27 mouse cellular contexts compared by ENCODE assay signal in genomic region chr5:128567313-128567712, GRCm38 (mm10). TPM values are rescaled to one million over a fixed set of nuclear protein-coding genes. Genes with fewer than 3 reads are reported as not detected.
A peak's percentile ranks its signal among the peaks of the same experiment; 100 is the strongest.
DNase-seq lines count a peak whose midpoint lies in the region; ATAC-seq lines count a peak whose summit lies in the region.
"Had no signal": no experiment of that assay in that cellular context is flagged by ENCODE, and none has a peak within 500 bp of the region (broad histone marks: within the 10 kb centered on the region; RNA-seq: fewer than 3 reads in every experiment).

No protein-coding gene starts in this region.

- H3K27me3 ChIP-seq in hindbrain, embryonic 11.5 days (ENCODE audit: control insufficient read depth, insufficient read depth, low read length) = no peaks in the 10 kb centered on the region
- no peaks in the 10 kb centered on the region for H3K27me3 ChIP-seq in hindbrain, embryonic 16.5 days (replicated peaks; ENCODE audit: control insufficient read depth, insufficient read depth, low read length)
- H3K27me3 ChIP-seq in midbrain, embryonic 11.5 days (ENCODE audit: control insufficient read depth, insufficient read depth, low read length) = no peaks in the 10 kb centered on the region
- H3K27me3 ChIP-seq in midbrain, embryonic 13.5 days = 0 out of 2 replicates have a peak, but pooled peaks cover 5% of the 10 kb centered on the region
- no peaks in the 10 kb centered on the region for H3K27me3 ChIP-seq in limb, embryonic 10.5 days (ENCODE audit: low read depth, poor library complexity, severe bottlenecking)
- no peaks in the 10 kb centered on the region for H3K27me3 ChIP-seq in heart, embryonic 12.5 days (replicated peaks)
- H3K27me3 ChIP-seq: embryonic facial prominence, embryonic 13.5 days; heart, embryonic 13.5 days; limb, embryonic 12.5 days; liver, embryonic 15.5 days; neural tube, embryonic 13.5 days; Patski; stomach, embryonic 15.5 days had no signal

- DNase-seq in hindbrain, embryonic 11.5 days (ENCODE audit: low spot score) = peak; percentile 34
- DNase-seq in midbrain, embryonic 11.5 days (ENCODE audit: low spot score, missing footprints) = no peak
- peak; percentile 62 for DNase-seq in embryo, embryonic 10.5 days (ENCODE audit: low spot score)
- no peak for DNase-seq in limb, embryonic 10.5 days (ENCODE audit: low spot score)
- DNase-seq in c-Kit-positive CD71-positive TER-119-positive erythroid progenitor cells, embryonic 14.5 days (ENCODE audit: low spot score) = no peak
- DNase-seq: adrenal gland, postnatal 14 days; cerebellum, adult 18-20 months; cerebellum, postnatal 10 days; forebrain, postnatal 0 days; heart, adult 2 months; heart, postnatal 10 days; lung, embryonic 14.5 days; lung, postnatal 14 days; right cerebral cortex, postnatal 25 days had no signal

- no peak overlapping the region for H3K4me2 ChIP-seq in hindbrain, embryonic 11.5 days (replicated peaks; ENCODE audit: low read depth, low read length)
- no peak overlapping the region for H3K4me2 ChIP-seq in hindbrain, embryonic 16.5 days (ENCODE audit: low read length)
- no peak overlapping the region for H3K4me2 ChIP-seq in midbrain, embryonic 11.5 days
- H3K4me2 ChIP-seq in midbrain, embryonic 13.5 days (replicated peaks) = no peak overlapping the region
- H3K4me2 ChIP-seq in heart, embryonic 12.5 days = no peak overlapping the region
- H3K4me2 ChIP-seq: embryonic facial prominence, embryonic 13.5 days; heart, embryonic 13.5 days; limb, embryonic 12.5 days; liver, embryonic 15.5 days; lung, embryonic 14.5 days; neural tube, embryonic 13.5 days; stomach, embryonic 15.5 days had no signal

- H3K9ac ChIP-seq in hindbrain, embryonic 11.5 days (ENCODE audit: low read depth, low read length) = no peak overlapping the region
- no peak overlapping the region for H3K9ac ChIP-seq in hindbrain, embryonic 16.5 days (ENCODE audit: low read depth, low read length)
- H3K9ac ChIP-seq in midbrain, embryonic 11.5 days (ENCODE audit: low read length) = 0 out of 2 replicates have a peak overlapping the region, but pooled peaks have one; percentile 12
- H3K9ac ChIP-seq in midbrain, embryonic 13.5 days (replicated peaks) = no peak overlapping the region
- H3K9ac ChIP-seq in heart, embryonic 12.5 days = no peak overlapping the region
- H3K9ac ChIP-seq: embryonic facial prominence, embryonic 13.5 days; forebrain, postnatal 0 days; heart, embryonic 13.5 days; limb, embryonic 12.5 days; liver, embryonic 15.5 days; lung, embryonic 14.5 days; neural tube, embryonic 13.5 days; stomach, embryonic 15.5 days had no signal

- peaks cover 5% of the 10 kb centered on the region; the same call in 1 of the 2 replicates for H3K4me1 ChIP-seq in hindbrain, embryonic 11.5 days (replicated peaks; ENCODE audit: control insufficient read depth, insufficient read depth, low read length)
- H3K4me1 ChIP-seq in hindbrain, embryonic 16.5 days (ENCODE audit: control insufficient read depth, insufficient read depth, low read depth, low read length) = no peaks in the 10 kb centered on the region
- peaks cover 11% of the 10 kb centered on the region for H3K4me1 ChIP-seq in midbrain, embryonic 11.5 days (ENCODE audit: control insufficient read depth, insufficient read depth, low read length)
- peaks cover 12% of the 10 kb centered on the region; the same call in 1 of the 2 replicates for H3K4me1 ChIP-seq in midbrain, embryonic 13.5 days (replicated peaks)
- peaks cover 18% of the 10 kb centered on the region for H3K4me1 ChIP-seq in limb, embryonic 10.5 days
- no peaks in the 10 kb centered on the region for H3K4me1 ChIP-seq in heart, embryonic 12.5 days (replicated peaks)
- H3K4me1 ChIP-seq: heart, embryonic 13.5 days; liver, embryonic 15.5 days; stomach, embryonic 15.5 days had no signal

- H3K36me3 ChIP-seq in hindbrain, embryonic 11.5 days (ENCODE audit: control insufficient read depth, insufficient read depth, low read length) = no peaks in the 10 kb centered on the region
- no peaks in the 10 kb centered on the region for H3K36me3 ChIP-seq in hindbrain, embryonic 16.5 days (ENCODE audit: control insufficient read depth, insufficient read depth, low read length)
- no peaks in the 10 kb centered on the region for H3K36me3 ChIP-seq in midbrain, embryonic 11.5 days (ENCODE audit: control insufficient read depth, insufficient read depth, low read length)
- H3K36me3 ChIP-seq in midbrain, embryonic 13.5 days = no peaks in the 10 kb centered on the region
- H3K36me3 ChIP-seq in limb, embryonic 10.5 days = no peaks in the 10 kb centered on the region
- no peaks in the 10 kb centered on the region for H3K36me3 ChIP-seq in heart, embryonic 12.5 days
- H3K36me3 ChIP-seq: embryonic facial prominence, embryonic 13.5 days; heart, embryonic 13.5 days; limb, embryonic 12.5 days; liver, embryonic 15.5 days; neural tube, embryonic 13.5 days; stomach, embryonic 15.5 days had no signal

- WGBS in hindbrain, embryonic 11.5 days = 6% methylated on average over 6 of the region's 6 CpGs
- WGBS in hindbrain, embryonic 16.5 days = 12% methylated on average over 6 of the region's 6 CpGs
- 6% methylated on average over 6 of the region's 6 CpGs for WGBS in midbrain, embryonic 11.5 days
- 12% methylated on average over 6 of the region's 6 CpGs for WGBS in midbrain, embryonic 13.5 days
- WGBS in limb, embryonic 10.5 days = 20% methylated on average over 6 of the region's 6 CpGs
- 32% methylated on average over 6 of the region's 6 CpGs for WGBS in heart, embryonic 12.5 days

- no peaks in the 10 kb centered on the region for H3K9me3 ChIP-seq in hindbrain, embryonic 11.5 days (ENCODE audit: control insufficient read depth, low read length)
- no peaks in the 10 kb centered on the region for H3K9me3 ChIP-seq in hindbrain, embryonic 16.5 days (ENCODE audit: control insufficient read depth, low read length)
- H3K9me3 ChIP-seq in midbrain, embryonic 11.5 days (ENCODE audit: control insufficient read depth, low read length) = no peaks in the 10 kb centered on the region
- no peaks in the 10 kb centered on the region for H3K9me3 ChIP-seq in midbrain, embryonic 13.5 days
- H3K9me3 ChIP-seq in limb, embryonic 10.5 days (replicated peaks) = no peaks in the 10 kb centered on the region
- H3K9me3 ChIP-seq in heart, embryonic 12.5 days (replicated peaks) = no peaks in the 10 kb centered on the region
- H3K9me3 ChIP-seq: embryonic facial prominence, embryonic 13.5 days; heart, embryonic 13.5 days; limb, embryonic 12.5 days; liver, embryonic 15.5 days; neural tube, embryonic 13.5 days; stomach, embryonic 15.5 days had no signal

- ATAC-seq in hindbrain, embryonic 11.5 days (ENCODE audit: low FRiP score) = no peak
- no peak for ATAC-seq in hindbrain, embryonic 16.5 days
- ATAC-seq in midbrain, embryonic 11.5 days (ENCODE audit: low FRiP score) = peak; percentile 30; the same call in 1 of the 2 replicates
- no peak for ATAC-seq in midbrain, embryonic 13.5 days
- ATAC-seq in heart, embryonic 12.5 days (ENCODE audit: insufficient number of reproducible peaks, low FRiP score) = no peak
- ATAC-seq: forebrain, postnatal 0 days; intestine, embryonic 16.5 days; Patski had no signal

- peak overlapping the region; percentile 51 for H3K27ac ChIP-seq in hindbrain, embryonic 11.5 days (ENCODE audit: low read depth, low read length)
- H3K27ac ChIP-seq in hindbrain, embryonic 16.5 days (ENCODE audit: low read depth, low read length) = no peak overlapping the region
- no peak overlapping the region for H3K27ac ChIP-seq in midbrain, embryonic 11.5 days (ENCODE audit: low read depth, low read length)
- no peak overlapping the region for H3K27ac ChIP-seq in midbrain, embryonic 13.5 days
- H3K27ac ChIP-seq in limb, embryonic 10.5 days = peak overlapping the region; percentile 58
- no peak overlapping the region for H3K27ac ChIP-seq in heart, embryonic 12.5 days (ENCODE audit: poor library complexity, severe bottlenecking)
- H3K27ac ChIP-seq: embryonic facial prominence, embryonic 13.5 days; heart, adult 2 months; heart, embryonic 13.5 days; kidney, postnatal 0 days; limb, embryonic 12.5 days; liver, embryonic 15.5 days; neural tube, embryonic 13.5 days; stomach, embryonic 15.5 days had no signal

- H3K4me3 ChIP-seq in hindbrain, embryonic 11.5 days (ENCODE audit: low read depth, low read length) = no peak overlapping the region
- no peak overlapping the region for H3K4me3 ChIP-seq in hindbrain, embryonic 16.5 days (ENCODE audit: low read length)
- no peak overlapping the region for H3K4me3 ChIP-seq in midbrain, embryonic 11.5 days (ENCODE audit: low read depth, low read length)
- no peak overlapping the region for H3K4me3 ChIP-seq in midbrain, embryonic 13.5 days (replicated peaks)
- no peak overlapping the region for H3K4me3 ChIP-seq in limb, embryonic 10.5 days
- H3K4me3 ChIP-seq in heart, embryonic 12.5 days = no peak overlapping the region
- H3K4me3 ChIP-seq: embryonic facial prominence, embryonic 13.5 days; heart, adult 2 months; heart, embryonic 13.5 days; limb, embryonic 12.5 days; liver, embryonic 15.5 days; neural tube, embryonic 13.5 days; stomach, embryonic 15.5 days had no signal

RNA-seq across cellular contexts. Expression of gene Fzd10, which starts 33.3 kb away (rescaled TPM):
- polyA plus RNA-seq in hindbrain, embryonic 11.5 days (2014; fragmentation: Nextera tagmentation; extraction: Ambion mirVana) = 17.8 and 19.3 TPM in 2 replicates
- 2.9 and 3.1 TPM in 2 replicates for polyA plus RNA-seq in hindbrain, embryonic 16.5 days (2015; fragmentation: Nextera tagmentation; extraction: Ambion mirVana)
- 22.4 and 25.6 TPM in 2 replicates for polyA plus RNA-seq in midbrain, embryonic 11.5 days (2014; fragmentation: Nextera tagmentation; extraction: Ambion mirVana)
- polyA plus RNA-seq in midbrain, embryonic 13.5 days (2015; fragmentation: Nextera tagmentation; extraction: Ambion mirVana) = 10.9 and 14.6 TPM in 2 replicates
- polyA plus RNA-seq in limb, embryonic 10.5 days (2016; fragmentation: Nextera tagmentation; extraction: Ambion mirVana) = 8.1 and 10.5 TPM in 2 replicates
- polyA plus RNA-seq in heart, embryonic 12.5 days (2016; fragmentation: Nextera tagmentation; extraction: Ambion mirVana) = 0.42 and 0.50 TPM in 2 replicates
- polyA plus RNA-seq: liver, adult 2 months; liver, embryonic 15.5 days; Patski had no signal

Comparison
In these comparisons a context has a peak if more than half of its experiments do, and no peak if none do; other contexts are left out.
1. H3K27ac ChIP-seq: peak in hindbrain, embryonic 11.5 days (single experiment) and limb, embryonic 10.5 days (single experiment); none in hindbrain, embryonic 16.5 days (single experiment), midbrain, embryonic 11.5 days (single experiment), midbrain, embryonic 13.5 days (single experiment) and heart, embryonic 12.5 days (single experiment).
2. DNase-seq: peak in hindbrain, embryonic 11.5 days (single experiment) and embryo, embryonic 10.5 days (single experiment); none in midbrain, embryonic 11.5 days (single experiment), limb, embryonic 10.5 days (single experiment) and c-Kit-positive CD71-positive TER-119-positive erythroid progenitor cells, embryonic 14.5 days (single experiment).